Mouse (Mus musculus): Measurements from ENCODE around the gene Ttc5.
"Not testable (repeated sequence)": the region's sequence is repeated elsewhere in the genome, so short reads cannot be mapped to it uniquely, and the experiment has no call there.

Ttc5 gene

DNA sequence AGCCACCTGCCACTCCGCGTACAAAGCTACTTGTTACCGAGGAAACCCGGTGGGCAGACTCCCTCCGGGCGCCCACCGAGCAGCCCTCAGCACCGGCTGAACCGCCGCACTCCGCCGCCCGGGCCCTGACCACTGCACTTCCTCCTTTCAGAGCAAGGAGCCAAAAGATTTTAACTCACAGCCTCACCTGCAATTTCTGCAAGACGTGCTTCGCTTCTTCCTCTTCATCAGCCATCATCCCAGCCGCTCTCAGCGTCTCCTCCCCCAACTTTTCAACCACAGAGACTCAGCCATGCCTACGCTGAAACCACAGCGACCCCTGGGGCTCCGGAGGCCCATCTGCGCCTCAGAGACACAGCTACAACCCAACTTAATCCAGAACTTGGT lies at the start of gene Ttc5:
Gene Ttc5 (minus strand): TSS at position 269 of the 387 bp plus-strand sequence.
- DNase-seq (ENCODE audit: low spot score) = peak; percentile 89

DNA sequence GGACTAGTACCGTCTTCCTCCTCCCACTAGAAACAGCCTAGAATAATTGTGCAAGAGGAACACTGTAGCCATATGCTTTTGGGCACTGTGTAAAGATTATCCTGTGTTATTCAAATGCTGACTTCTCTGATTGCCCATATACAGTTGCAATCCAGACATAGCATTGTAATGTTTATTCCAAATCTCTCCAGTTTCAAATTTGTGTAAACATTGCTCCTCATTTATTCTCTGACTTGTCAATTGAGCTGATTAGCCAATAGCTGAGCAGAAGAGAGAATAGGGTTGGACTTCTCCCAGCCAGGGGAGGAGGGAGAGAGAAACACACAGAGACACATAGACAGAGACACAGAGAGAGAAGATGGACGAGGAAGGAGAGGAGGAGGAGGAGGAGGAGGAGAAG lies 49.1 kb upstream of the Ttc5 start:
- no peak for DNase-seq (ENCODE audit: low spot score)

DNA sequence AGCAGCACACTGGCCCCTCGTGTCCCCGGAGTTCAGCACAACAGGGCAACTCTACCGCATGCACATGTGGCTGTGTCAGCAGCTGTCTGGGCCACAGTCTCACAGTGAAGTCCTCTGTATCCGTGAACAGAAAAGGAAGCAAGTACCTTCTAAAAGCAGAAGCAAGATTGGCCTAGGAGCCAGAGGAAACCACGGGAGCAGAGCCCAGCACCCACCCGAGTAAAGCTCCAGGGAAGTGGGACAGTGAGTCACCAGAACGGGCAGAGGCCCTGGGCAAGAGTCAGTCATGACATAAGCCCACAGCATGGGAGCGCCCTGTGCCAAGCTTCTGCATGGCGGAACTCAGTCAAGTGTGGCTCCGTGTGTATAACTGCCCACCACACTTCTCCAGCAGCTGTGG lies 48.6 kb upstream of the Ttc5 start:
- DNase-seq (ENCODE audit: low spot score) = no peak

DNA sequence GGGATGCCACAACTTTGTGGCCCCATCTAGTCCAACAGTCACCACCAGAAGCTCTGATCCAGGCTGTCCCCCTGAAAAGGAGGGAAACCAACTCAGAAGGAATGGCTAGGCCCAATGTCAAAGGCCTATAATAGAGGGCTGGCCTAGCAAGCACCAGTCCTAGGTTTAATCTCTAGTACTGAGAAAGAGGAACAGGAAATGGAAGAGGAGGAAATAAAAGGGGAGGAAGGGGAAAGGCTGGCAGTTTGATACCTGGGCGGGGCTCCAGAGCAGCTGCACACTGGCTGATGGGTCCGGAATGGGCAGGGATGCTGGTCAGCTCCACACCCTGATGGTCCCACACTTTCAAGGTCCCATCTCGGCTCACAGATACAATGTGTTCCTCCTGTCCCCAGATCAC lies 44.6 kb upstream of the Ttc5 start:
- DNase-seq (ENCODE audit: low spot score) = no peak

DNA sequence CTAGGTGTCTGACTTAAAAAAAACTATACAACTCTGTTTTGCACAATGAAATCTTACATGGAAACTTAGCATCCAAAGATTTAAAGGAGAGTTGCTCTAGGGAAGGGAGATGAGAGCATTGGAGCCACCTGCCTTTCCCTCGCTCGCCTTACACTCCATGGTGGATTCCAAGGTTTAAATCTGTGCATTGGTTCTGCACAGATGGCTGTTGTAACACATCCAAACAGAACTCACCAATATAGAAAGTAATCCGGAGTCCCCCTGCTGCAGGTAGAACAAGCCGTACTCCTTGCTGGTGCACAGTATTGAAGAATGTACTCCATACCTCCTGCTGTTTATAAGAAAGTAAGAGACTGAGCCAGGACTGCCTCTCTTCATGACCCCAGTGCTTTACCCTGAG lies 41.3 kb upstream of the Ttc5 start:
- no peak for DNase-seq (ENCODE audit: low spot score)

DNA sequence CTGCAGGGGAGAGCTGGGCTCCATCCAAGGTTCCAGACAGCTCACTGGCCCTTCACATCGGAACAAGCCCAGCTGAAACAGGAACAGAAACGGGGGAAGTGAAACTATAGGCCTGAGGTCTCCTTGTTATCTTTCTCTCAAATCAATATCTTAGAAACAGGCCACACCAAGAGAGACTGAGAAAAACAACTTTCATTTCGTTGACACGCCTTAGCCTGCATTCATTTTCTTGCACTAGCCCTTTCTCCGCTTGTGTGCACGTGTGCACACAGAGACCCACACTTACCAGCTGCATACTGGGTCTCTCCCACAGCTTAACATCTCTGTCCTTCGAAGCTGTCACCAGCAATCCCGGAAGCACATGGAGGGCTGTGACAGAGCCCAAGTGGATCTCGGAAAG lies 38.9 kb upstream of the Ttc5 start:
- no peak for DNase-seq (ENCODE audit: low spot score)

DNA sequence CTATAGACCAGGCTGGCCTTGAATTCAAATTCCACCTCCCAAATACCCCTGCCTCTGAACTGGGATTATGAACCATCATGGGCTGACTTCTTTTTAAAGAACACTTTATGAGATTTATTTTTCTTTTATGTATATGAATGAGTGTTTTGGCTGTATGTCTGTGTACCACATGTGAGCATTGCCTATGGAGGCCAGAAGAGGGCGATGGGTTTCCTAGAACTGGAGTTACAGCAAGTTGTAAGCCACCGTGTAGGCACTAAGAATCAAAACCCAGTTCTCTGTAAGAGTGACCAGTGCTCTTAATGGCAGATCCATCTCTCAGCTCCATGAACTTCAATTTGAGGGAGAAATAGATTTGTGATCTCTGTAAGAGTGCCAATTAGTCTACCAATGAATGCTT lies 37.9 kb upstream of the Ttc5 start:
- DNase-seq (ENCODE audit: low spot score) = no peak

DNA sequence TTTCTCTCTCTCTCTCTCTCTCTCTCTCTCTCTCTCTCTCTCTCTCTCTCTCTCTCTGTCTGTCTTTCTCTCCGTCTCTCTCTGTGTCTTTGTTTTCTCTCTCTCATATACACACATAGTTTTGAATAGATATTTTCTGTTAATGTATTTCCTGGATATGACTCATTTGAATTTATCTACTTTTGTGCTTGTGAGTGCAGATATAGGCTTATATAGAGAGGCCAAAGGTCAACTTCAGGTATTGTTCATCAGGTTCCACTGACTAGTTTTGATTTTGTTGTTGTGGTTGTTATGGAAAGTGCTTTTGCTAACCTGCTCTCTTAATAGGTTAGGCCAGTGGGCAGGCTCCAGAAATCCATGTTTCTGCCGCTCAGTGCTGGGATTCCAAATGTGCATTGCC lies 27.7 kb upstream of the Ttc5 start:
- DNase-seq (ENCODE audit: low spot score) = no peak

DNA sequence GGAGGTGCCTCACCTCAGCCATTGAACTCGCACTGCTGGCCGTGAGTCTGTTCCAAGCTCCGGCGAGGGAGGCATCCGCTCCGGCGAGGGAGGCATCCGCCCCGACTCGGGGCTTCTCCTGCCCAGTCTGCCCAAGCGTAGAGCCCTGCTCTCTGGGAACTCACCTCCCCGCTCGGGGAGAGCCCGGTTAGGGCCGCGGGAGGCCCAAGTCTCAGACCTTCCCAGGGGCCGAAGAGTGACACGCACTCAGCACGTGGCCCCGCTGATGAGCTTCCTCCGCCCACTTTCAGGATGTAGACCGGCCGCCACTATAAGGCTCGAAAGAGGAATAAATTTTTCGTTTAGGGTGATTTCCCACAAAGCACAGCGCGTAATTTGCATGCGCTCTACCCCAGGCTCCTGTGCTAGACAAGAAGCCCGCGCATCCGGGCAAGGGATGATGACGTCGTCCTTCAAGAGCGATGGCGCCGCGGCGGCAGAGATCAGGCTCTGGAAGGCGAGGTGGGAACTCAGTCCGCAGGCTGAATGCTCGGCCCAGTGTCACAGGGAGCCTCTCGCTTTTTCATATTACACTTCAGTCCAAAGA lies 22.3 kb upstream of the Ttc5 start, which contains the start of the genes Ccnb1ip1 and Parp2:
Gene Ccnb1ip1 (minus strand): TSS at position 246 of the 586 bp plus-strand sequence.
Gene Parp2 (plus strand): TSS at position 355 of the 586 bp plus-strand sequence.
- DNase-seq (ENCODE audit: low spot score) = peak; percentile 79

DNA sequence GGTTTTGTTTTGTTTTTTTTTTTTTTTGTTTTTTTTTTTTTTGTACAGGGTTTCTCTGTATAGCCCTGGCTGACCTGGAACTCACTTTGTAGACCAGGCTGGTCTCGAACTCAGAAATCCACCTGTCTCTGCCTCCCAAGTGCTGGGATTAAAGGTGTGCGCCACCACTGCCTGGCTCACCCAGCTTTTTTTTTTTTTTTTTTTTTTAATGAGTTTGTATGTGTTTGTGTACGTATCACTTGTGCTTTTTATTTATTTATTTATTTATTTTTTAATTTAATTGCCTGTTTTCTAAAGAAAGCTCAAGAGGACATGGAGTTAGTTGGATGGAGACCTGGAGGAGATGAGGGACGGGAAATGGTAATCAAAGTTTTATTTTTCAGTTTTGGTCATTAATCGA lies 21.1 kb upstream of the Ttc5 start:
- not testable (repeated sequence) for DNase-seq (ENCODE audit: low spot score)

DNA sequence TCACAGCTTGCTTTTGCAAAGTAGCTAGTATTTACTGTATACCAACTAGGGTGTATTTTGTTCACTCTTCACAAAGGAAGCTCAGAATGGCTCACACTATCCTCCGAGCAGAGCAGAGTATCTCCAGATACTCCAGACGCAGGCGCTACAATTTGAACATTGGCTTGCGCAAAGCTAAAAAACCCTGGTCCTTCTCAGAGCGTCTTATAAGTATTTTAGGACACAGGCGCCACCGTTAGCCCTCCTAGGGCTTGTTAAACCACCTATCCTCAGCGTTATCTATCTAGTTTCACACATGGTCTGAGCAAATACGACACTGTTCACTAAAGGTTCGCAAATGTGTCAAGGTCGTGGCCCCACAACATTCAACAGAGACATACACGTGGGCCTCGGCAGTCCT lies 19.4 kb upstream of the Ttc5 start:
- DNase-seq (ENCODE audit: low spot score) = no peak

DNA sequence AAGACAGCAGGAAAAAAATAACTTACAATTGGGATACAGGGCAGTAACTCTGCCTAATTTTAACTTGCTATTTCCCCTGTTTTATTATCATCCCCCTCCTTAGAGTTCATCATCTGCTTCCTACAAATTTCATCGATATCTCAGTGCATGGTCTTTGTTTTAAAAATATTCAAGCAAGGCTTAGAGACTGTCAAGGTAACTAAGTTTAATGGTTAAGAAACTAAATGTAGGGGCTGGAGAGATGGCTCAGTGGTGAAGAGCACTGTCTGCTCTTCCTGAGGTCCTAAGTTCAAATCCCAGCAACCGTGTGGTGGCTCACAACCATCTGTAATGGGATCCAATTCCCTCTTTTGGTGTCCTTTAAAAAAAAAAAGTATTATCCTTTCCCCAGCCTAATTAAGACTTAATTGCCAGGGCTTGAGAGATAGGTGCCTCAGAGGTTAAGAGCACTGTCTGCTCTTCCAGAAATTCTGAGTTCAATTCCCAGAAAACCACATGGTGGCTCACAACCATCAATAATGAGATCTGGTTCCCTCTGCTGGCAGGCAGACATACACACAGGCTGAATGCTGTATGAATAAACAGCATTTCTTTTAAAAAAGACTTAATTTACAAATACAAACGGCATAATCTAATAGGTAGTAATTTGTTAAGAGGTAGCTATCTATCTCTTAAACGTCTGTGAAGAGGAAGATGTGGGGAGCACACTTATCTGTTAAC lies 17.7 kb upstream of the Ttc5 start:
- no peak for DNase-seq (ENCODE audit: low spot score)

DNA sequence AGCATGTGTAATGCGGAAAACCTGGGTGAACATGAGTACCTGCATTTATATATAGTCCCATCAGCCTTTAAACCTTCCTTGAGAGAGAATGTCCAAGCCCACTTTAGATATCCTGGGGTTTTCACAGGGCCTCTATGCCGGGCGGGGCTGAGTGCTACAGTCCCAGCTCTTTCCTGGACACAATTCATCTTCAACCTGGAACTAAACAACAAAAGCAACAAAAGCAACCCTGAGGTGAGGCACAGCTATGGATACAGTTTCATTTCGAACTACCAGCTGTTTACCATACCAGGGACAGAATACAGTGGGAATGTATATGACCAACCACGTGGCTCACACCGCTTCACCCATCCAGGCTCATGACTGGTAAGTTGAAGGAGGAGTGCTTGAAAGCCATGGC lies 17.1 kb upstream of the Ttc5 start:
- no peak for DNase-seq (ENCODE audit: low spot score)

DNA sequence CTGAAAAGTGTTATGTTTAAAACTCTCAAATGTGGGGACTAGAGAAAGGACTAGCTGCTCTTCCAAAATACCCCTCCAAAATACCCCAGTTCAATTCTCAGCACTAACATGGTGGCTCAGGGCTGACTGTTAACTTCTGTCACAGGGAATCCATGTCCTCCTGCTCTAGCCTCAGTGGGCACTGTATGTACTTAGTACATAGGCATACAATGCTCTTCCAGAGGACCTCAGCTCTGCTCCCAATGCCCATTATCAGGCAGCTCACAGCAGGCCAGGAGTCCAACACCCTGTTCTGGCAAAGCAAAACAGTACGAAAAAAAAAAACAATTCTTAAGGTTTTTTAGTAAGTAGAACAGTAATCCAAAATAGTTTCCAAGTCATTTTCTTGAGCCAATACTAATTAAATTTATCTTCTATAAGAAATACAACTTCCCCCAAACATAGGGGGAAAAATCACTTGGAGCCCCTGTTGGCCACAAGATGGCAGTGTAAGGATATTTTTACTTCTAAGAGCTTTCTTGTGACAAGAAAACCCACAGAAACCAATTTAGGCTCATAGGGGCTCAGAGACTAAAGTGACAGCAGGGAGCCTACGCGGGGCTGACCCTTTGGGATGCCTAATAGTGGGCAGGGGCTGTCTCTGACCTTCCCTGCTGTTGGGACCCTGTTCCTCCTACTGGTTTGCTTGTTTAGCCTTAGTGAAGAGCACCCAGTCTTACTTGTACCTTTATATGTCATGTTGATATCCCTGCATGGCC lies 14.4 kb upstream of the Ttc5 start:
- no peak for DNase-seq (ENCODE audit: low spot score)

DNA sequence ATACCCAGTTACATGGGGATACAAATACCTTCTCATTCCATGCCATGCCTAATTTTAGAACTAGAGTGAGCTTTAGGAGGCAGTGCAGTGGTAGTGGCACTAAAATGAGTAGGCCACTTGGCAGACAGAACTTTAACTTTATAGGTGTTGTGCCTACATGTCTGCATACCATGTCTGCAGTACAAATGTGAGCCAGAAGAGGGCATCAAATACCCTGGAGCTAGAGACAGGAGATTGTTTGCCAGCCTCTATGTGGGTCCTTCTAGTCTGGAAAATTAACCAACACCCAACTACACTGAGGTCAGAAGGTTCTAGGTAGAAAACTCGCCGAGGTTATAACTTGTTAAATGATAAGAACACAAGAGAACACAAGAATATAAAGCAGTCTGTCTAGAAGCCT lies 13.2 kb upstream of the Ttc5 start:
- DNase-seq (ENCODE audit: low spot score) = no peak

DNA sequence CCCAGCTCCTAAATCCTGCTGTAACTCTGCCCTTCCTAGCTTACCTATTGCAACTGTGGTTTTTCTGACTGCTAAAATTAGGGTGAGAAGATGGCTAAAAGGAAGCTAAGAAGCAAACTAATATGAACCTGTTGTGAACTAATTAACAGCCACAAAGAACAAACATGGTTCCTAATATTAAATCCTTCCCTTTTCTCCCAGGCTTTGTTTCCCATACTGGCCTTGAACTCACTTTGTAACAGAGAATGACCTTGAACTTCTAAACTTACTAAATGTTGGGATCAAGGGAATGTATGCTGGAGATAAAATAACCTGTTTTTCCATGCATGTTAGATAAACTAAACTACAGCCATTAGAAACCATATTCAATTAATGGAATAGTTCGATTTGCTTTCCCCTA lies 11.1 kb upstream of the Ttc5 start:
- no peak for DNase-seq (ENCODE audit: low spot score)

DNA sequence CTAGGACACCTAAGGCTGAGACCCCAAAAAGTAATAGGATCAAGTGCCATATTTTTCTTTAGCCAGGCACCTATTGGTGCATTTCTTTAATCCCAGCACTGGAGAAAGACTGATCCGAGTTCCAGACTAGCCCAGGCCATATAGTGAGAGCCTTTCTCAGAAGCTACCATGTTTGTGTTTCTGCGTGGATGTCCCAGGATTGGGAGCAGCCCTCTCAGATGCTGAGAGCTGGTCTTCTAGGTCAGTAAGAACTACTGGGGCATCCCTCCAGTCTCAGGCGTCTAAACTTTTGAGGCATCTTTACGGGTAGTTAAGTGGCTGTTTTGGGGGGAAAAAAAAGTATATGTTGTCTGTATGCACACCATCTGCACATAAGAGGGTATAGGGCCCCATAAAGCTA lies 10.6 kb upstream of the Ttc5 start:
- DNase-seq (ENCODE audit: low spot score) = no peak

DNA sequence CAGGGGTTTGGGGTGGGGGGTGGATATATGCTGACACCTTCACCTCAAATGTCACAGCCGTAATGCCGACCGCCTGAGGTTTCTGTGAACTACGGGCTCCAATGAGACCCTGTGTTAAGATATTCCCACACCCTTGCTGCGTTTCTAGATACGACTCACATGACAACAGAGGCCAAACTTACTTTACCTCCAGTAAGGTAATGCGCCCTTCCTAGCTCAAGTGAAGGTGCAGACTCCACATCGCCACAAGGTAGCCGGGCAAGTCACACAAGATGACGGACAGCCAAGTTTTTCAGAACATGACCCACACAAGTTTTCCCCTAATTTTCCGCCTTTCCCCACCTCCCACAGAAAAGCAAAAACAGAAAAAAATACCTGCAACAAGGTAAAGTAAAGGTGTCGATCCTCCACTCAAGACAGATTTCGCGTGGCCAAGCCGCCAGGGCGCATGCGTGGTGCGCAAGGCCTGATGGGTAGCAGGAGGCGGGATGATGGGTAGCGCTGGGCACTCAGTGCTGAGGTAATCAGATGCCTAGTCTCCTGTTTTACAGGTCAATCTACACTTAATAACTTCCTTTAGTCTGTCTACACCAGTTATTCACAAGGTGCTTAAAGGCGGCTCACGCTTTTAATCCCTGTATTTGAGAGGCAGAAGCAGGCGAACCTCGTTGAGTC lies 10.1 kb upstream of the Ttc5 start:
- DNase-seq (ENCODE audit: low spot score) = no peak

DNA sequence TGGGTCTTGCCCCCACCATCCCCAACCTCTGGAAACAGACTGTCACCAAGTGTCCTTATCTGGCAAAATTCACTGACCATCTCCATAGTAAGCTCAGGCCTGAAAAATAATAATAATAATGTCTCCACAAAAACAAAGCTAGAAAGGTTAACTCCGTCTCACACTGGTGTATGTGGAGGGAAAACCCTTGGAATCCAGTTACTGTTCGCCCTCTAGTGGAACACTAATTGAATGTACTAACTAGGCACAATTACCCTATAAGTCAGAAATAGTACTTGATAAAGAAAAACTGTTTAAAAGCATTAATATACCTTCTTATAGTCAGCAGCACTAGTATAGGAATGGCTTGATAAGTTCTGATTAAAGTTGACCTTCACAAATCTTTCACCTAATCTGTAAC lies 2.8 kb upstream of the Ttc5 start:
- no peak for DNase-seq (ENCODE audit: low spot score)

DNA sequence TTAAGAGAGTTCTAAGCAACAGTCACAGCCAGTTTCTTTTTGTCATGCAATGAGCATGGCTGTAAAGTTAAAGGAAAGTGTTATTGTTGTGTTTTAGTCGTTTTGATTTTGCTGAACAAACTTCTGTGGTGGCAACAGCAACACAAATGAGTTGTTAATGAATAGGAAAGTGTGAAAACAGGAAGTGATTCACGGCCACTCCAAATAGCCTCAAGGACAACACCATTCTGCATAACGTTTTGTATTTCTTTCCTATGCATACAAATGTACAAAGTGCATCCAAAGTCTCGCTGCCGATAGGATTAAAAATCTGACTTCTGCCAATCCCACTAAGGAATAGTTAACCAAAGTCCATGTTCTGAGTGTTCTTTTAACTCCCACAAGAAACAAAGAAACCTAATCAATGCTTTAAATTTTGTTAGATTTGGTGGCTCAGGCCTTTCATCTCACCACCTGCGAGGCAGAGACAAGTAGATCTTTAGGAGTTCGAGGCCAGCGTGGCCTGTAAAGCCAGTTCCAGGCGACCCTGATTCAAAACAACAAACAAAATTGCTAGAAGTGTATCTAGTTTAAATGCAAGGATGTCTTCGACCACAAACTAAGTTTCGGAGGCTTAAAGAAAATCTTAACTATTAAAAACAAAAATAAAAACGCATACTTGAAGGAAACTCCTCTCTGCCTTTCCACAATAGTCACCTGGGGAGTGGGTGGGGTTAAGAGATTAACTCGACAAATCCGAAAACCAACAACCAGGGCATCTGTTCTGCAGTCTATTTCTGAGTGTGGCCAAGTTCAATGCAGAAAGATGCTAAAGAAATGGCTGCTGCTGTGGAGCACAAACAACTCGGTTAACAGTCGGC lies 698 bp downstream of the Ttc5 start:
- no peak for DNase-seq (ENCODE audit: low spot score)

DNA sequence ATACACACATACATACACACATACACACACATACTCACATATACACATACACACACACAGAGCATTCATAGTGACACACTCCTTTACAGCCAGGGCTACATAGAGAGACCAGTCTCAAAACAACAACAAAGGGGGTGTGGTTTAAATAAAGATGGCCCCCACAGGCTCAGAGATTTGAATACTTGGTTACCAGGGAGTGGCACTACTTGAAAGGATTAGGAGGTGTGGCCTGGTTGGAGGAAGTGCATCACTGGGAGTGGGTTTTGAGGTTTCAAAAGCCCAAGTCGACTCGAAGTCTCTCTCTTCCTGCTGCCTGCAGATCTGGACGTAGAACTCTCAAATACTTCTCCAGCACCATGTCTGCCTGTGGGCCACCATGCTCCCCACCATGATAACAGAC lies 3.2 kb downstream of the Ttc5 start:
- no peak for DNase-seq (ENCODE audit: low spot score)

DNA sequence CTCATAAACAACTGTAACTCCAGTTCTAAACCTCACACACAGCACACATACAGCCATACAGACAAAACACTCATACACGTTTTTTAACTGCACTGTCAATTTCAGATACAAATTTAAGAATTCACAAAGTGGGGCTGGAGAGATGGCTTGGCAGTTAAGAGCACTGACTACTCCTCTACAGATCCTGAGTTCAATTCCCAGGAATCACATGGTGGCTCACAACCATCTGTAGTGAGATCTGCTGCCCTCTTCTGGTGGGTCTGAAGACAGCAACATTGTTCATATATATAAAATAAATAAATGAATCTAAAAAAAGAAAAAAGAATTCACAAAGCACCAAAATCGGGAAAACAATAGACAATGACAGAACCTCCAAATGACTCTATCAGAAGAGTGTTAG lies 14.0 kb downstream of the Ttc5 start:
- DNase-seq (ENCODE audit: low spot score) = no peak
